Comparison of ENCODE assay signal across 8 mouse cellular contexts in the genomic region with DNA sequence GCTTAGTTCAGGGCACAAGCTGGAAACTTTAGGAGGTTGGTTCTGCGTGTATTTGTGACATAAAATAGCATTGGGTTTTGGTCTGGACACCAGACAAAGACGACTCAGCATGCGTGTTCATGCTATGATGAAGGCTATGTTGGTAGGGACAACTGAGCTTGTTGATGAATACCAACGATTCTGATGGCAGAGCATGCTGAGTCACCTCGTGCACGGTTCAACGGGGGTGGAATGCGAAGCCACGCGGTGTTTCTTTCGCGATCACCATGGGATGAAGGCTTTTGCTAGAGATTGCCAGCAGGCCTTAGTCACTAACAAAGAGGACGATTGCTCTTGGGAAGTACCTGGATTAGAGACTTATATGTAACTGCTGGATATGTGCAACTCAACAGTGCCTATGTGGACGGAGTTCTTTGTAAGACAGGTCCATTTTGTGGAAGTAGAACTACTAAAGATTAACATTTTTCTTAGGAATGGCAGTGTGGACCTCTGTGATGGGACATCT. TPM values are rescaled to one million over a fixed set of nuclear protein-coding genes. Genes with fewer than 3 reads are reported as not detected.
DNase-seq lines count a peak whose midpoint lies in the region; ATAC-seq and TF ChIP-seq lines count a peak whose summit lies in the region.

No protein-coding gene starts in this region.

- peaks cover 9% of the 10 kb centered on the region for H3K36me3 ChIP-seq in kidney, adult 2 months (ENCODE audit: control insufficient read depth, insufficient read depth, low read length)
- H3K36me3 ChIP-seq in hindbrain, embryonic 12.5 days, result peaks cover 45% of the 10 kb centered on the region
- H3K36me3 ChIP-seq in lung, embryonic 15.5 days, result peaks cover 37% of the 10 kb centered on the region
- peaks cover 11% of the 10 kb centered on the region for H3K36me3 ChIP-seq in stomach, embryonic 15.5 days

- peak overlapping the region; percentile 83 for H3K27ac ChIP-seq in kidney, adult 2 months (ENCODE audit: insufficient read depth, low read depth, low read length)
- H3K27ac ChIP-seq in hindbrain, embryonic 12.5 days, result peak overlapping the region; percentile 87
- peak overlapping the region; percentile 82 for H3K27ac ChIP-seq in lung, embryonic 15.5 days
- peak overlapping the region; percentile 85 for H3K27ac ChIP-seq in stomach, embryonic 15.5 days

- H3K9me3 ChIP-seq in hindbrain, embryonic 12.5 days (replicated peaks), result no peaks in the 10 kb centered on the region
- no peaks in the 10 kb centered on the region for H3K9me3 ChIP-seq in lung, embryonic 15.5 days
- no peaks in the 10 kb centered on the region for H3K9me3 ChIP-seq in stomach, embryonic 15.5 days

- H3K9ac ChIP-seq in hindbrain, embryonic 12.5 days, result peak overlapping the region; percentile 93
- peak overlapping the region; percentile 90 for H3K9ac ChIP-seq in lung, embryonic 15.5 days
- peak overlapping the region; percentile 59 for H3K9ac ChIP-seq in stomach, embryonic 15.5 days

- peaks cover 10% of the 10 kb centered on the region for H3K4me1 ChIP-seq in kidney, adult 2 months (ENCODE audit: control insufficient read depth, insufficient read depth, low read length)
- H3K4me1 ChIP-seq in hindbrain, embryonic 12.5 days, result peaks cover 23% of the 10 kb centered on the region
- H3K4me1 ChIP-seq in lung, embryonic 15.5 days, result peaks cover 17% of the 10 kb centered on the region; the same call in 1 of the 2 replicates
- peaks cover 11% of the 10 kb centered on the region; the same call in 1 of the 2 replicates for H3K4me1 ChIP-seq in stomach, embryonic 15.5 days

- H3K4me3 ChIP-seq in kidney, adult 2 months (ENCODE audit: insufficient read depth, low read depth, low read length), result peak overlapping the region; percentile 93
- peak overlapping the region; percentile 81 for H3K4me3 ChIP-seq in hindbrain, embryonic 12.5 days
- H3K4me3 ChIP-seq in lung, embryonic 15.5 days, result peak overlapping the region; percentile 64
- H3K4me3 ChIP-seq in stomach, embryonic 15.5 days (replicated peaks), result peak overlapping the region; percentile 81

- under 1% methylated on average over 14 of the region's 14 CpGs for WGBS in kidney, adult 2 months
- WGBS in hindbrain, embryonic 12.5 days, result under 1% methylated on average over 14 of the region's 14 CpGs
- WGBS in lung, embryonic 15.5 days, result 0% methylated on average over 14 of the region's 14 CpGs
- under 1% methylated on average over 14 of the region's 14 CpGs for WGBS in stomach, embryonic 15.5 days

- no peak for TF ChIP-seq POLR2A in kidney, adult 2 months (IDR thresholded peaks at IDR 0.05; ENCODE audit: low read depth, low read length)

- ATAC-seq in hindbrain, embryonic 12.5 days (ENCODE audit: low FRiP score), result peak; percentile 46
- ATAC-seq in lung, embryonic 15.5 days (ENCODE audit: borderline replicate concordance, extremely low read depth, low FRiP score, low TSS enrichment), result peak; percentile 4; the same call in 1 of the 2 replicates
- no peak for ATAC-seq in stomach, embryonic 15.5 days (ENCODE audit: insufficient read depth, low FRiP score, low read depth)

- peak overlapping the region; percentile 89 for H3K4me2 ChIP-seq in hindbrain, embryonic 12.5 days (replicated peaks)
- peak overlapping the region; percentile 67 for H3K4me2 ChIP-seq in lung, embryonic 15.5 days
- peak overlapping the region; percentile 70 for H3K4me2 ChIP-seq in stomach, embryonic 15.5 days

- H3K27me3 ChIP-seq in kidney, adult 2 months (replicated peaks; ENCODE audit: control insufficient read depth, insufficient read depth, low read length), result no peaks in the 10 kb centered on the region
- no peaks in the 10 kb centered on the region for H3K27me3 ChIP-seq in hindbrain, embryonic 12.5 days
- H3K27me3 ChIP-seq in lung, embryonic 15.5 days, result no peaks in the 10 kb centered on the region
- no peaks in the 10 kb centered on the region for H3K27me3 ChIP-seq in stomach, embryonic 15.5 days (replicated peaks)

- no peak for TF ChIP-seq CTCF in kidney, adult 2 months (conservative IDR thresholded peaks at IDR 0.05; ENCODE audit: insufficient read depth, insufficient read length, low read depth, low read length)

- no peak for DNase-seq in kidney, adult 2 months
- DNase-seq in kidney, adult 18-20 months, result no peak
- peak; percentile 69 for DNase-seq in ES-CJ7 (ENCODE audit: low read depth, low spot score)
- peak; percentile 71 for DNase-seq in c-Kit-negative CD71-positive TER-119-positive erythroid progenitor cells, embryonic 14.5 days (ENCODE audit: low read depth, low spot score)
- DNase-seq in thymus, postnatal 36 days, result no peak

RNA-seq across cellular contexts. Expression of a gene that starts 0.7 kb away (rescaled TPM):
- polyA plus RNA-seq in kidney, adult 2 months (2012; rRNA removed), result 1.7 and 1.8 TPM in 2 replicates
- 9.6 and 11.4 TPM in 2 replicates for polyA plus RNA-seq in hindbrain, embryonic 12.5 days (2016; fragmentation: Nextera tagmentation; extraction: Ambion mirVana)
- 8.1 and 9.0 TPM in 2 replicates for polyA plus RNA-seq in lung, embryonic 15.5 days (2015; fragmentation: Nextera tagmentation; extraction: Ambion mirVana)
- 7.7 and 8.0 TPM in 2 replicates for polyA plus RNA-seq in stomach, embryonic 15.5 days (2015; fragmentation: Nextera tagmentation; extraction: Ambion mirVana)

RNA-seq across cellular contexts. Expression of a gene that starts 35.1 kb away (rescaled TPM):
- 17.9 and 19.1 TPM in 2 replicates for polyA plus RNA-seq in kidney, adult 2 months (2012; rRNA removed)
- 30.6 and 33.5 TPM in 2 replicates for polyA plus RNA-seq in hindbrain, embryonic 12.5 days (2016; fragmentation: Nextera tagmentation; extraction: Ambion mirVana)
- polyA plus RNA-seq in lung, embryonic 15.5 days (2015; fragmentation: Nextera tagmentation; extraction: Ambion mirVana), result 34.3 and 35.1 TPM in 2 replicates
- 33.4 and 34.7 TPM in 2 replicates for polyA plus RNA-seq in stomach, embryonic 15.5 days (2015; fragmentation: Nextera tagmentation; extraction: Ambion mirVana)

RNA-seq across cellular contexts. Expression of a gene that starts 35.2 kb away (rescaled TPM):
- 1.2 and 1.6 TPM in 2 replicates for polyA plus RNA-seq in kidney, adult 2 months (2012; rRNA removed)
- polyA plus RNA-seq in hindbrain, embryonic 12.5 days (2016; fragmentation: Nextera tagmentation; extraction: Ambion mirVana), result 23.6 and 24.3 TPM in 2 replicates
- polyA plus RNA-seq in lung, embryonic 15.5 days (2015; fragmentation: Nextera tagmentation; extraction: Ambion mirVana), result 35.4 and 35.9 TPM in 2 replicates
- polyA plus RNA-seq in stomach, embryonic 15.5 days (2015; fragmentation: Nextera tagmentation; extraction: Ambion mirVana), result 25.6 and 25.7 TPM in 2 replicates

RNA-seq across cellular contexts. Expression of a gene that starts 56.9 kb away (rescaled TPM):
- 2.3 and 3.3 TPM in 2 replicates for polyA plus RNA-seq in kidney, adult 2 months (2012; rRNA removed)
- 2.6 and 2.9 TPM in 2 replicates for polyA plus RNA-seq in hindbrain, embryonic 12.5 days (2016; fragmentation: Nextera tagmentation; extraction: Ambion mirVana)
- polyA plus RNA-seq in lung, embryonic 15.5 days (2015; fragmentation: Nextera tagmentation; extraction: Ambion mirVana), result 2.3 and 3.7 TPM in 2 replicates
- polyA plus RNA-seq in stomach, embryonic 15.5 days (2015; fragmentation: Nextera tagmentation; extraction: Ambion mirVana), result 13.8 and 49.3 TPM in 2 replicates

Comparison
In these comparisons a context has a peak if more than half of its experiments do, and no peak if none do; other contexts are left out.
1. DNase-seq: peak in ES-CJ7 (single experiment) and c-Kit-negative CD71-positive TER-119-positive erythroid progenitor cells, embryonic 14.5 days (single experiment); none in kidney, adult 2 months (single experiment), kidney, adult 18-20 months (single experiment) and thymus, postnatal 36 days (0 of 2).
2. Peak in every context shown above with its lines, with median percentiles within 50 percentile points of each other: H3K27ac ChIP-seq, H3K4me3 ChIP-seq, H3K4me2 ChIP-seq and H3K9ac ChIP-seq.